Mouse (Mus musculus) spleen, adult 10 weeks (tissue): Measurements from ENCODE around the gene Cpa3. TPM values are rescaled to one million over a fixed set of nuclear protein-coding genes. Genes with fewer than 3 reads are reported as not detected.

ENCODE experiments used
- polyA plus RNA-seq: library from polyadenylated mRNA; stranded (reverse); fragments of 350-450 nt; fragmentation: Illumina TruSeq; extraction: RNeasy Lipid Tissue Mini Kit (QIAGEN cat#74804); gene quantifications from one replicate; pipeline ENCODE4 v1.2.3, GENCODE M21; 2015; ENCODE audit warnings: low replicate concordance; ENCODE audit not compliant: insufficient read depth

Cpa3 gene
- 2.5 TPM for polyA plus RNA-seq

DNA sequence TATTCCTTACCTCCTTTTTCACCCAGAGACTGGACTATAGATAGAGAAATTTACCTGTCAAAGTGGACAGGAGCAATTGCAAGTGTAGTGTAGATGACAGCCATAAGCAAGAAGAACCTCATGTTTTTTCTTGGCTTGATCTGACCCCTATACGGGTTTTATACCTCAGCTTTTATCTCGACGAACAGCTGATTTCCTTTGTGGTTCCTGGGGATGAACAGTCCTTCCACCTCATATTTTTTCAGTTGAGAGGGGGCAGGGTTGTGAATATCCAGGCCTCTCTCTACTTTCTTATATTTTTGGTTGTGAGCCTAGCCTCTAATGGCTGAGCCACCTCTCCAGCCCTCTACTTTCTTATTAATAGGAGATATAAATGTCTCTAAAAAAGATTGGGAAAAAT lies at the start of gene Cpa3:
TSS of gene Cpa3 (minus strand) at position 132 of the 400 bp plus-strand sequence.

DNA sequence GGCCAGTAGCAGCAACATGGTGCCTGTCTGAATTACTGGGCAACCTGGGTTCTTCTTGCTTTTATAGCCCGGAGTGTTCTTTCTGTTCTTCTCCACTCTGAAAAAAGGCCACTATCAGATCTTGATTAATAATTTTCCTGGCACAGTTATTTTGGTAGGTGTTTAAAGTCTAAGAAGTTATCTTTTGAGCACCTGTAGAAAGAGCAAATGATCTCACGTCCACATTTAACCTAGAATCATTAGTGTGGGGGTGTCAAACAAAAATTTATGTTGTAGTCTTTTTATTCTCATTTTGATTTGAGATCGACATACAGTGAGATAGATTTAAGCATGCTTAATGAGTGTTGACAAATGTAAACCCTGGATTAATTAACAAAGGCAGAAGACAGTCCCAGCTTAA lies 33.7 kb upstream of the Cpa3 start, which contains the start of gene Cpb1:
TSS of gene Cpb1 (minus strand) at position 101 of the 400 bp plus-strand sequence.

Other genes with a start within 250 kb of the Cpa3 start
- 148 TPM for gene Hps3, start 206.9 kb downstream of the Cpa3 start, polyA plus RNA-seq
- gene Hltf, start 184.4 kb downstream of the Cpa3 start, polyA plus RNA-seq: 73.5 TPM
- 58.4 TPM for gene Gyg, start 86.9 kb downstream of the Cpa3 start, polyA plus RNA-seq
- gene Cpb1, start 33.6 kb upstream of the Cpa3 start, polyA plus RNA-seq: 5.2 TPM
- gene Agtr1b, start 125.0 kb upstream of the Cpa3 start, polyA plus RNA-seq: not detected